Mouse (Mus musculus) ZHBTc4 (cell line): ENCODE results near the gene Otp.

Experiments
- DNase-seq: peaks from one replicate; pipeline ENCODE4 v3.0.0-alpha.2; 2011; ENCODE audit warnings: low read depth, low spot score

Otp gene

DNA sequence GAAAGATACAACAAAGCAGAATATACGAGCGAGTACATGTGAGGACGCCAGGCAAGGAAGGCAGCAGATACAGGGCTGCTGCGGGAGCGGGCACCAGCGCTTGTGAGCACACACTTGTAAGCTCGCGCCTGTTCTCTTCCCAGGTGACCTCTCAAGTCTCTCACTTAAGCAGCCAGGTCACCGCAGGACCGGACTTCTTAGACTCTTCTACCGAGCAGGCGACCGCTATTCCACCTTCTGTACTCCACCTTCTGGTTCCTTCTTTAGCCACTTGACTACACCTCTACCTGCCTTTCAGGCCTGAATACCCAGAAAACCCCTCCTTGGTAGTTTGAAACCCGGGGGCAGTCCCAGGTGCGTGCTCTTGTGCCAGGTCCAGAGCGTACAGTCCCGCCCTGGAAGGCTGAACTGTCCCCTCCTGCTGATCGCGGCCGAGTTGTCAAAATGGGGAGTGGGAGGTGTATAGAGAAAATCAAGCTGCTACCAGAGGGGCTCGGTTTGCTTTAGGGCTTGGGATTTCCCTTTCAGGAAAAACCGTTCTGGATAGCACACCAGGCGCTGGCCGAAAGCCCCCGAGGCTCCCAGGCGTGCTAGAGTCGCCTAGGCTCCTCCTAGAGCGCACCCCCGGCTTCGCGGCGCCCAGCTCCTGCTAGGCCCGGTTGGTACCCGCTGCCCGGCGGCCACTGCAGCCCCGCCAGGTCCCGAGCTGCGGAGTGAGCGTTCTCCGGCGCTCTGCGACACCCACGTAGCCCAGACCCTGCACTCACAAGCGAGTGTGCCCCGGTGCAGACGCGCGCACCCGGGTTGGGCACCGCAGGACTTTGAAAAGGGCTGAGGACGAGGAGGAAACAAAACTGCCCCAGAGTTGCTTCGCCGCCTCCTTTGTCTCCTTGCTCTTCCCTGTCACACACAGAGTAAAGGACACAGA is 2.0 kb upstream of the Otp start:
- peak; percentile 58 for DNase-seq

DNA sequence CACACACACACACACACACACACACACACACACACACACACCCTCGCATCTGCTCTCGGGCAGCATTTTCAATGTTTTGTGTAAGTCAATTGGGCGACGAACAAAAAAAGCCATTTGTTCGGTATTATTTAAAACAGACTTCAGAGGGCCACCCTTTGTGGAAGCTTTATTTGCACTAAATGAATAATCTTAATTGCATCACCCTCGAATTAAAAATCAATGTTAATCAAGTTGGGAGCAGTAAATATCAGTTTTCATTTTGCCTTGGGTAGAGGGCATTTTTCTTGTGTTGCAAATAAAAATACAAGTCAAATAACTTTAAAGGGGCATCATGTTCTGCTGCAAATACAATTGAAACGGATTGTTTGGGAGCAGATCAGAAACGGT is 1.4 kb upstream of the Otp start:
- no peak for DNase-seq

GRCm38 (mm10) chr13:94874656-94875395 is 576 bp upstream of the Otp start:
- peak; percentile 48 for DNase-seq

DNA sequence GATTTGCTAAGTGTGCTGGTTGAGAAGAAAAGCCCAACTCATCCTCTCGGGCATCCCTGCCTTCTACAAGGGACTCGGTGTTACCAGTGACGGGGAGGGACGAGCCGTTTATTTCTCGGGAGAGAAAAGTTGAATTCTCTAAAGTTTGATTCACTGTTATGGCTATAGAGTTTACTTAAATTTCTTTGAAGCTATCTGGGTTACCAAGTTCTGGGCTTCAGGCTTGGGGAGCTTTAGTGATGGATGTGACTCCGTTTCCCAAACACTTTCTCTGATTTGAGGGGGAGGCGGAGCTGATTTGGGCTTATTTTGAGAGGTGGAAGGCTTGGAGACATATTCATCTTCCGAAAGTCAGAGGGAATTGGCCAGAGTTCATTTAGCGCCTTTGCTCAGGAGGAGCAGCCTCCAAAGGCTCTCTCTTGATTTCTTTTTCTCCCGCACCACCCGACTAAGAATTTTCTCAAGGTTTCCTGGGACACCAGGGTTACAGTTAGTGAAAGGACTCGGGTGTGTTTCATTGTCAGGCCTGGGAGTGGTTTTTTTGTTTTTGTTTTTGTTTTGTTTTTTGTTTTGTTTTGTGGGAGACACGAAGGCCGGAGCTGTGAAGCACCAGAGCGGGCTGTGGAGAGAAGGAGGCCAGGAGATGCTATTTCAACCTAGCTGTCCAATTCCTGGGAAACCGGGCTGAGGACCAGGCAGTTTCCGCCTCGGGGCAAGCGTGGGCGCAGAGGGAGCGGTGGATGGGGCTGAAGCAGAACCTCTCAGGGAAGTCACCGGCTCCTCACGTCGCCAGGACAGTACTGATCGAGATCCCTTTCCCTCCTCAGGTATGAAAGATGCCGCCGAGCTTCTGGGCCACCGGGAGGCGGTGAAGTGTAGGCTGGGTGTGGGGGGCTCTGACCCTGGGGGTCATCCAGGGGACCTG is 1.1 kb downstream of the Otp start:
- peak; percentile 59 for DNase-seq

GRCm38 (mm10) chr13:94877211-94877590 is 1.8 kb downstream of the Otp start:
- peak; percentile 63 for DNase-seq

GRCm38 (mm10) chr13:94877991-94878745 is 2.8 kb downstream of the Otp start:
- DNase-seq = peak; percentile 56

DNA sequence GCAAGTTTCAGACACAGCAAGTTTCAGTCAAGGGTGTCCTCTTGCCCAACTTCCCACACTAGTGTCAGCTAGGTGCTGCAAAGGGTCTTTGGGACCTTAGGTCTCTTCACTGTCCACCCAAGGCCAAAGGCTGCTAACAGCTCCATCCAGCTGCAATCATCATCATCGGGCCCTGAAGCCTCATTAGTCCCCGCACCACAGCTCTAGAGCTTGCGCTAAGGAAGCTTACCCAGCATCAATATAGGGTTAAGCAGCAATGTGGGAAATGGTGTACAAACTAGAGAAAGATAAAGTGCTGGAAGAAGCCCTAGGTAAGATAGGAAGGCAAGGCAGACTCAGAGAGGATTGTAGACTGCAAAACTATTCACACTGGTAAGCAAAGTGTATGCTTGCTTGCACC is 5.8 kb downstream of the Otp start:
- no peak for DNase-seq

- peak; percentile 12 for DNase-seq
Observed at GRCm38 (mm10) chr13:94882221-94882620, 6.8 kb downstream of the Otp start.

DNA sequence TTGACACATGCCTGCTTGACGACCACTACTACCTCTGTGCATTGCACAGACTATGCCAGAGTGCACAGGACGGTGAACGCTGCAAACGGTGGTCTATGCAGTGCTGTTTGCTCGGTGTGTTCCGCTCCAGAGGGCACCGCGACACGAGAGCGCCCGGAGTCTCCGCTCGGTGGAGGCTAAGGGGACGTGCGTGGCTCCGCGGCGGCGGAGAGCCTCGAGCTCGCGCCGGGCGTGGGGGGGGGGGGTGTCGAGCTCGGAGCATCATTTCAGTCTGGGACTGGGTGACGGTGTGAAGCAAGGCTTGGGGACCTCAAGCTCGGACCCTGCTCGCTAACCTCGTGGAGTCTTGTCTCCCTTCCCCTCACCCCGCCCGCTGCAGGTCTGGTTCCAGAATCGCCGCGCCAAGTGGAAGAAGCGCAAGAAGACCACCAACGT is 7.3 kb downstream of the Otp start:
- peak; percentile 56 for DNase-seq

GRCm38 (mm10) chr13:94883163-94883965 is 8.0 kb downstream of the Otp start:
- DNase-seq = peak; percentile 85

DNA sequence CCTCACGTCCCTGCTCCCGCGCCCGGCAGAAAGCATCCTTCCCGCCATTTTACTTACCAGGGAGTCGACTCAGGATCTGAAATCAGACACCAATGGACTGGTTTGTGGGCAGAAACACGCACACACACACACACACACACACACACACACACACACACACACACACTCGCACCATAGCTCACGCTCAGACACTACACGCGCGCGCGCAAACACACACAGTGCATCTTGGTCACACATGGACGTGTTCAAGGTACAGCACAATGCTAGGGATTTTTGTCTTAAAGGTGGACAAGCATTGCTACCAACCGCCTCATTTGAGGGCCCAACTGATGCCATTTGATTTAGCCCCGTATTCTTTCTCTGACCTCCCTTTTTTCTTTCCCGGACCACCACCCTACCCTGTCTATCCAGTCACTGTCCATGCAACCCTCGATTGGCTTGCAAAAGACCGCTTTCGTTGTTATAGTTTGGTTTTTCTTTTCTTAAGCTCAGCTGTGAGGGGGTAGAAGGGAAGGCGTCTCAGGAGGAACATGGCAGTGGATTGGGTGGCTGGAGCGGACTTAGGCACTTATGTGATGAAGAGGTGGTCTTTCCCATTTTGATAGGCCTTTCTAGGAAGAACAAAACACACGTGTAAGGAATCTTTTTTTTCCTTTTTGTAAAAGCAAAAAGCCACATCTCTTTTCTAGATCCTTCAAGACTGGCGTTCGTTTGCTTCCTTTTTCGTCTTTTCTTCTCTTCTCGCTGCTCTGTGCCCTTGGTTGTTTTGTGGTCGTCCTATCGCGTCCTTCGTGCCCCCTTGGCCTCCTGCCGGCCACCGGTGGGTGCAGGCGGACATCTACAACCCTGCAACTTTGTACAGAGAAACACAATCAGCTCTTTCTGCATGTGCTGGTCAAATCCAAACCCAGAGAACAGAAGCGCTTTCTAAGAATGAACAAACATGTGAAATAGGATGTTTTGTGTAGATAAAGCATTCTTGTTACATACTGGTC is 8.9 kb downstream of the Otp start:
- peak; percentile 77 for DNase-seq

GRCm38 (mm10) chr13:94885291-94886235 is 10.2 kb downstream of the Otp start:
- DNase-seq = peak; percentile 73

GRCm38 (mm10) chr13:94907841-94908240 is 32.4 kb downstream of the Otp start:
- peak; percentile 70 for DNase-seq

GRCm38 (mm10) chr13:94912961-94913360 is 37.6 kb downstream of the Otp start:
- DNase-seq = peak; percentile 20

DNA sequence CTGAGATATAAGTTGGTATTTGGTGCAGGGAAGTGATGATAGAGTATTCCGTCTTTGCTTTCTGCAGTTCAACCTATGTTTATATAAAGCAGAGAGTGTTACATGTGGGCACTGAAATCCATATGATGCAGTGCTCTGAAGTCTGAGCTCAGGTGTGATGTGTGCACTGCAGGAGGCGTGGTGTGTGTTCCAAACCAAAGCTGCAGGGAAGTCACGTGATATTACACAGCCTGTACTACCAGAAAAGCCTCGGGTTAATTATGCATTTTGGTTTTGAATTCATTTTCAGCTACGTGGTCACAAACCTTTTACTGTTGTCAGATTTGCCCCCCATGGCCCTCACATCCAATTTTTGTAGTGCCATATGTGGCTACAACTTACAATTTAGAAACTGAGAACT is 40.3 kb downstream of the Otp start:
- DNase-seq = no peak

DNA sequence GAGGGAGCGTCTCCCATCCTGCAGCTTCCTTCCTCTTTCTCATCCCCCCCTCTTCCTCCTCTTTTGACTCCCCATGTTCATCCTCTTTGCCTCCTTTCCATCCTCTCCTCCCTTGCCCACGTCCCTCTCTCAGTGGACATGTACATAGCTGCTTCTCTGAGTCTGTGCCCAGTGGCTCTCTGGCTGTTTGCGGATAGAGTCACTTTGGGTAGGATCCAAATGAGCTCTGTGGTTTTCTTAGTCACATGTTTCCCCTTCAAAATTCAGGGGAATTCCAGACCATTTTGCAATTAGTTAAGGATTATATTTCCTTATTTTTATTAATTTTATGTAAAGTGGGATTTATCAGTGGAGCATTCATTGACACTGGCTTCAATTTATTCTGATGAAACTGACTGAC is 52.7 kb downstream of the Otp start:
- DNase-seq = no peak
